Mouse (Mus musculus): ENCODE measurements around the gene Olfr135. TPM values are rescaled to one million over a fixed set of nuclear protein-coding genes. Genes with fewer than 3 reads are reported as not detected.

The Olfr135 gene
- not detected in 2 replicates for polyA plus RNA-seq (2015; fragmentation: Nextera tagmentation; extraction: Ambion mirVana)

GRCm38 (mm10) chr17:38204035-38204434 lies at the start of gene Olfr135:
TSS of gene Olfr135 (plus strand) at chr17:38204335.
- Histone ChIP-seq H3K9me3 (0 out of 2 replicates have a peak, but pooled peaks cover 4% of the 10 kb centered on the region), H3K36me3 (no peaks in the 10 kb centered on the region), H3K27me3 (no peaks in the 10 kb centered on the region), H3K4me1 (no peaks in the 10 kb centered on the region), H3K4me2 (no peak within 1 kb of the TSS), H3K9ac (no peak within 1 kb of the TSS), H3K27ac (no peak within 1 kb of the TSS), H3K4me3 (no peak within 1 kb of the TSS)
- no peak for ATAC-seq (ENCODE audit: insufficient number of reproducible peaks, insufficient read depth, low FRiP score, low TSS enrichment, low read depth)
- 91% methylated on average over 1 of the region's 1 CpGs for WGBS

- Histone ChIP-seq H3K4me1 (no peaks in the 10 kb centered on the region), H3K4me3 (no peak within 1 kb of the TSS), H3K9ac (no peak within 1 kb of the TSS), H3K4me2 (no peak within 1 kb of the TSS), H3K27me3 (no peaks in the 10 kb centered on the region), H3K27ac (no peak within 1 kb of the TSS), H3K36me3 (no peaks in the 10 kb centered on the region), H3K9me3 (no peaks in the 10 kb centered on the region)
- ATAC-seq (ENCODE audit: insufficient number of reproducible peaks, insufficient read depth, low FRiP score, low TSS enrichment, low read depth) = no peak
- 70% methylated on average over 3 of the region's 3 CpGs for WGBS
Observed at GRCm38 (mm10) chr17:38171088-38171487, 33.0 kb upstream of the Olfr135 start, which contains the start of gene Olfr134. TSS of gene Olfr134 (plus strand) at chr17:38171388.

Other genes starting within 250 kb of the Olfr135 start
- gene Olfr129, start 144.3 kb upstream of the Olfr135 start, polyA plus RNA-seq (2015; fragmentation: Nextera tagmentation; extraction: Ambion mirVana) = not detected in 2 replicates
- not detected in 2 replicates for gene Olfr130, start 140.4 kb upstream of the Olfr135 start, polyA plus RNA-seq (2015; fragmentation: Nextera tagmentation; extraction: Ambion mirVana)
- not detected in 2 replicates for gene Olfr131, start 115.6 kb upstream of the Olfr135 start, polyA plus RNA-seq (2015; fragmentation: Nextera tagmentation; extraction: Ambion mirVana)
- gene Olfr132, start 69.8 kb upstream of the Olfr135 start, polyA plus RNA-seq (2015; fragmentation: Nextera tagmentation; extraction: Ambion mirVana) = not detected in 2 replicates
- gene Olfr133, start 59.1 kb upstream of the Olfr135 start, polyA plus RNA-seq (2015; fragmentation: Nextera tagmentation; extraction: Ambion mirVana) = not detected in 2 replicates
- gene Olfr134, start 32.9 kb upstream of the Olfr135 start, polyA plus RNA-seq (2015; fragmentation: Nextera tagmentation; extraction: Ambion mirVana) = not detected in 2 replicates
- gene Olfr138, start 56.7 kb downstream of the Olfr135 start, polyA plus RNA-seq (2015; fragmentation: Nextera tagmentation; extraction: Ambion mirVana) = not detected in 2 replicates
- not detected in 2 replicates for gene Olfr137, start 103.2 kb downstream of the Olfr135 start, polyA plus RNA-seq (2015; fragmentation: Nextera tagmentation; extraction: Ambion mirVana)
- not detected in 2 replicates for gene Olfr136, start 125.5 kb downstream of the Olfr135 start, polyA plus RNA-seq (2015; fragmentation: Nextera tagmentation; extraction: Ambion mirVana)
- not detected in 2 replicates for gene Esp36, start 215.8 kb downstream of the Olfr135 start, polyA plus RNA-seq (2015; fragmentation: Nextera tagmentation; extraction: Ambion mirVana)